Mouse (Mus musculus) kidney, embryonic 16.5 days (tissue): ENCODE measurements at regions not wholly inside any gene's neighbourhood (a gene's known extent, or its start where the extent isn't known, plus 50 kb on each side); places are given as distances from the start of the nearest gene placed in this dataset.

Experiments used
- ATAC-seq: fragments of 200-750 bp; cut with Nextera tagmentation; 2 replicates; pipeline ENCODE4 v1.8.0; 2017; ENCODE audit warnings: moderate TSS enrichment; ENCODE audit not compliant: low FRiP score, low TSS enrichment
- H3K27ac ChIP-seq: fragments of 300-500 bp; sonication (generic); 2 replicates; pipeline ENCODE4 v1.5.1; 2014; ENCODE audit warnings: low read length
- H3K27me3 ChIP-seq: fragments of 300-500 bp; sonication (generic); 2 replicates; pipeline ENCODE4 v1.6.1; 2014; ENCODE audit warnings: low read length, control low read depth, mixed read lengths; ENCODE audit not compliant: insufficient read depth
- H3K36me3 ChIP-seq: fragments of 300-500 bp; sonication (generic); 2 replicates; pipeline ENCODE4 v1.6.1; 2014; ENCODE audit warnings: low read length, control low read depth, mixed read lengths; ENCODE audit not compliant: insufficient read depth
- H3K4me1 ChIP-seq: fragments of 300-500 bp; sonication (generic); 2 replicates; pipeline ENCODE4 v1.6.1; 2014; ENCODE audit warnings: low read length, control low read depth, mixed read lengths; ENCODE audit not compliant: insufficient read depth
- H3K4me2 ChIP-seq: fragments of 300-500 bp; sonication (generic); replicated peaks from 2 replicates; pipeline ENCODE4 v1.6.1; 2014; ENCODE audit warnings: low read depth, low read length
- H3K4me3 ChIP-seq: fragments of 300-500 bp; sonication (generic); 2 replicates; pipeline ENCODE4 v1.5.1; 2014; ENCODE audit warnings: mild to moderate bottlenecking, low read length
- H3K9ac ChIP-seq: fragments of 300-500 bp; sonication (generic); replicated peaks from 2 replicates; pipeline ENCODE4 v1.6.1; 2014; ENCODE audit warnings: low read length
- H3K9me3 ChIP-seq: fragments of 300-500 bp; sonication (generic); 2 replicates; pipeline ENCODE4 v1.6.1; 2016; ENCODE audit warnings: low read length, control low read depth
- WGBS: fragments of 180-500 bp; shearing (Covaris S2); extraction: QIAGEN DNeasy Blood & Tissue Kit; methylation state at CpG from one replicate; pipeline ENCODE4 v1.1.7; 2014; 5-methylcytosine and 5-hydroxymethylcytosine counted together

GRCm38 (mm10) chr6:100421706-100422578 lies 134.7 kb upstream of the Rybp start:
- no peaks in the 10 kb centered on the region for H3K36me3 ChIP-seq
- H3K9me3 ChIP-seq = no peaks in the 10 kb centered on the region
- no peak overlapping the region for H3K4me3 ChIP-seq
- 0 out of 2 replicates have a peak, but pooled peaks cover 3% of the 10 kb centered on the region for H3K27me3 ChIP-seq
- H3K9ac ChIP-seq = no peak overlapping the region
- 26% methylated on average over 24 of the region's 24 CpGs for WGBS
- H3K27ac ChIP-seq = no peak overlapping the region
- ATAC-seq = 0 out of 2 replicates have a peak, but pooled peaks have one; percentile 60
- no peak overlapping the region for H3K4me2 ChIP-seq
- H3K4me1 ChIP-seq = 0 out of 2 replicates have a peak, but pooled peaks cover 10% of the 10 kb centered on the region

- Histone ChIP-seq H3K4me3 (no peak overlapping the region), H3K36me3 (no peaks in the 10 kb centered on the region), H3K27me3 (0 out of 2 replicates have a peak, but pooled peaks cover 3% of the 10 kb centered on the region), H3K4me1 (0 out of 2 replicates have a peak, but pooled peaks cover 10% of the 10 kb centered on the region), H3K4me2 (no peak overlapping the region), H3K9me3 (no peaks in the 10 kb centered on the region), H3K27ac (no peak overlapping the region), H3K9ac (no peak overlapping the region)
- no peak for ATAC-seq
- WGBS = 63% methylated on average over 3 of the region's 3 CpGs
Observed at GRCm38 (mm10) chr6:100420602-100421001, 133.3 kb upstream of the Rybp start.

GRCm38 (mm10) chr6:100419782-100420540 lies 132.7 kb upstream of the Rybp start:
- WGBS = 76% methylated on average over 7 of the region's 7 CpGs
- Histone ChIP-seq H3K4me1 (0 out of 2 replicates have a peak, but pooled peaks cover 7% of the 10 kb centered on the region), H3K9me3 (no peaks in the 10 kb centered on the region), H3K27me3 (0 out of 2 replicates have a peak, but pooled peaks cover 3% of the 10 kb centered on the region), H3K4me3 (no peak overlapping the region), H3K9ac (no peak overlapping the region), H3K36me3 (no peaks in the 10 kb centered on the region), H3K4me2 (no peak overlapping the region), H3K27ac (no peak overlapping the region)
- no peak for ATAC-seq

- no peak for ATAC-seq
- Histone ChIP-seq H3K36me3 (no peaks in the 10 kb centered on the region), H3K9me3 (no peaks in the 10 kb centered on the region), H3K4me1 (0 out of 2 replicates have a peak, but pooled peaks cover 4% of the 10 kb centered on the region), H3K27ac (no peak overlapping the region), H3K27me3 (no peaks in the 10 kb centered on the region), H3K4me3 (no peak overlapping the region), H3K4me2 (no peak overlapping the region), H3K9ac (no peak overlapping the region)
- WGBS = 70% methylated on average over 8 of the region's 8 CpGs
Observed at GRCm38 (mm10) chr6:100416046-100416445, 128.8 kb upstream of the Rybp start.

- Histone ChIP-seq H3K36me3 (no peaks in the 10 kb centered on the region), H3K4me2 (no peak overlapping the region), H3K27ac (0 out of 2 replicates have a peak overlapping the region, but pooled peaks have one; percentile 39), H3K9ac (0 out of 2 replicates have a peak overlapping the region, but pooled peaks have one; percentile 6), H3K4me3 (no peak overlapping the region), H3K9me3 (0 out of 2 replicates have a peak, but pooled peaks cover under 1% of the 10 kb centered on the region), H3K4me1 (0 out of 2 replicates have a peak, but pooled peaks cover 4% of the 10 kb centered on the region), H3K27me3 (no peaks in the 10 kb centered on the region)
- WGBS = 53% methylated on average over 7 of the region's 7 CpGs
- no peak for ATAC-seq
Observed at GRCm38 (mm10) chr6:100415514-100415913, 128.2 kb upstream of the Rybp start.

GRCm38 (mm10) chr6:100414836-100415235 lies 127.6 kb upstream of the Rybp start:
- H3K27ac ChIP-seq = no peak overlapping the region

GRCm38 (mm10) chr6:100412486-100412885 lies 125.2 kb upstream of the Rybp start:
- H3K9me3 ChIP-seq = 0 out of 2 replicates have a peak, but pooled peaks cover 5% of the 10 kb centered on the region
- H3K4me3 ChIP-seq = no peak overlapping the region
- ATAC-seq = no peak
- no peak overlapping the region for H3K27ac ChIP-seq
- H3K4me2 ChIP-seq = no peak overlapping the region
- 63% methylated on average over 5 of the region's 5 CpGs for WGBS
- H3K36me3 ChIP-seq = no peaks in the 10 kb centered on the region
- no peak overlapping the region for H3K9ac ChIP-seq
- no peaks in the 10 kb centered on the region for H3K27me3 ChIP-seq
- H3K4me1 ChIP-seq = 0 out of 2 replicates have a peak, but pooled peaks cover 4% of the 10 kb centered on the region

More at GRCm38 (mm10) chr6:100414836-100415235, 127.6 kb upstream of the Rybp start:
- ATAC-seq = no peak
- Histone ChIP-seq H3K9ac (no peak overlapping the region), H3K4me1 (0 out of 2 replicates have a peak, but pooled peaks cover 4% of the 10 kb centered on the region), H3K4me2 (no peak overlapping the region), H3K4me3 (no peak overlapping the region), H3K27me3 (no peaks in the 10 kb centered on the region), H3K36me3 (no peaks in the 10 kb centered on the region), H3K9me3 (0 out of 2 replicates have a peak, but pooled peaks cover 5% of the 10 kb centered on the region)
- 61% methylated on average over 4 of the region's 4 CpGs for WGBS

GRCm38 (mm10) chr6:100411968-100412367 lies 124.7 kb upstream of the Rybp start:
- WGBS = 47% methylated on average over 4 of the region's 4 CpGs
- Histone ChIP-seq H3K36me3 (no peaks in the 10 kb centered on the region), H3K9me3 (0 out of 2 replicates have a peak, but pooled peaks cover 5% of the 10 kb centered on the region), H3K27ac (no peak overlapping the region), H3K4me1 (0 out of 2 replicates have a peak, but pooled peaks cover 4% of the 10 kb centered on the region), H3K4me2 (no peak overlapping the region), H3K9ac (no peak overlapping the region), H3K4me3 (no peak overlapping the region), H3K27me3 (no peaks in the 10 kb centered on the region)
- ATAC-seq = peak; percentile 83

- no peak for ATAC-seq
- no peak overlapping the region for H3K4me2 ChIP-seq
- H3K4me3 ChIP-seq = no peak overlapping the region
- H3K36me3 ChIP-seq = no peaks in the 10 kb centered on the region
- 0 out of 2 replicates have a peak, but pooled peaks cover 5% of the 10 kb centered on the region for H3K9me3 ChIP-seq
- no peak overlapping the region for H3K27ac ChIP-seq
- H3K9ac ChIP-seq = no peak overlapping the region
- no peaks in the 10 kb centered on the region for H3K27me3 ChIP-seq
- WGBS = 97% methylated on average over 8 of the region's 8 CpGs
- 0 out of 2 replicates have a peak, but pooled peaks cover 4% of the 10 kb centered on the region for H3K4me1 ChIP-seq
Observed at GRCm38 (mm10) chr6:100410067-100410631, 122.9 kb upstream of the Rybp start.
